Mouse (Mus musculus) retina, embryonic 14.5 days (tissue): ENCODE results near the gene Btg1.

Experiments used
- DNase-seq: peaks from one replicate; pipeline ENCODE4 v3.0.0-alpha.2; 2015; ENCODE audit warnings: low spot score

The Btg1 gene

DNA sequence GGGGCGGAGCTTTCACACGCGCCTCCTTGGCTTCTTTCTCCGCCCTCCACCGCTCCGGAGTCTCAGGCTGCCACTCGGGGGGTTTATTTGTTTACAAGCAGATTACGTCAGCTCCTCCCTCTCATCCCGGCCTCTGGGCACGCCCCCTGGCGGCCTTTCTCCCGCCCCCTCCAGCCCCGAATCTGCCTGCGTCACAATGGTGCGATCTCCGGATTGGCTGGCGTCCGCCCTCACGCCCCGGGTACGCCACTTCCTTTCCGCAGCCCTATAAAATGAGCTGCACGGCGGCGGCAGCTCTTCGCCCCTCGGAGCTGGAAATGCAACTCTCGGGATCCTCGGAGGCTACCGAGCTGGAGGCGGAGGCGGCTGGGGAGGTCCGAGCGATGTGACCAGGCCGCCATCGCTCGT, at the start of gene Btg1:
Btg1 (plus strand) TSS at position 298 of the 408 bp plus-strand sequence.
- DNase-seq: peak; percentile 99

DNA sequence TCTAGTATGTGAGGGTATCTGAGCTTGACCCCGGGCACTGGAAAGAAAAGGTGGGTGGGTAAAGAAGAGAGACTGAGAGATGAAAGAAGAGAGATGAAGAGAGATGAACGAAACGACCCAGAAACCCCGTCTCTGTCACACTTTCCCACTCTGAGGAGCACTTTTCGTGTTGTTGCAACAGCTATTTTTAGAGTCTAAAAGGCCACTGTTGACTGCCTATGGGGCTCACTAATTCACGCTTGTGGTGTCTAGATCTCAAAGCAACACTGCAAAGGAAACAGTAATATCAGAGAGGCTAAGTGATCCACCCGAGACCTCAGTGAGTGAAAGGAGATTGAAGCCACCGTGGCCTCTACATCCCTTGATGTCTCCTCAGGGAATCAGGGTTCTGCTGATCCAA, 47.3 kb upstream of the Btg1 start:
- DNase-seq: no peak

DNA sequence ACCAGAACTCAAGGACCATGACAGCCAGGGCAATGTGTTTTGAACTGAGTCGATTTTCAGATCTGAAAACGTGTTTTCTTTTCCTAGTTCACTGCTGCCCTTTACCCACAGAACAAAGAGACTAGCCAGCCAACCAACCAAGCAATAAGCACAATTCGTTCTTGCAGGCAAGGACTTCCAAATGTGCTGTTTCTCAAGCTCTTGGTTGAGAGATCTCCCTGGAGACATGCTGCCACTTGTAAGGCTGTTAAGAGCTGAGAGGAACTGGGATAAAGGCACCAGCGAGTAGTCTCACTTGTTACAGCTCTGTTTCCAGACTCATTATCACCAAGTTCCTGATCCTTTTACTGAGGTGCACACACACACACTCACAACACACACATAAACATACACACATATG, 45.6 kb upstream of the Btg1 start:
- no peak for DNase-seq

DNA sequence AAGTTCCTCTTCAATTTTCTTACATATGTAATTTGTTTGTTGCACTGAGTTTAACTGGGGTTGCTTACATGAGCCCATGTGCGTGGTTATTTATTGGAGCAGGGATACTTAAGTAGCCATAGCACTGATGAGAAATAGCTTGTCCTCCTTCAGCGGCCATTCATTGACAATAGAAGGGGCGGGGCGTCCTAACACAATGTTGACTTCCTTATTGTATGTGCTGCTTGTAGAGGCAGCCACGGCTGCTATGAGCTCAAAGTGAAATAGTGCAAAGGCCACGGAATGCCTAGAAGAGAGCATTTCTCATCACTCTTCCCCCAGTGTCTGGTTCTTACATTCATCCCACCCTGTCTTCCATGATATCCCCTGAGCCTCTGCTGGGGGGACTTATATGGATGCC, 42.0 kb upstream of the Btg1 start:
- no peak for DNase-seq

DNA sequence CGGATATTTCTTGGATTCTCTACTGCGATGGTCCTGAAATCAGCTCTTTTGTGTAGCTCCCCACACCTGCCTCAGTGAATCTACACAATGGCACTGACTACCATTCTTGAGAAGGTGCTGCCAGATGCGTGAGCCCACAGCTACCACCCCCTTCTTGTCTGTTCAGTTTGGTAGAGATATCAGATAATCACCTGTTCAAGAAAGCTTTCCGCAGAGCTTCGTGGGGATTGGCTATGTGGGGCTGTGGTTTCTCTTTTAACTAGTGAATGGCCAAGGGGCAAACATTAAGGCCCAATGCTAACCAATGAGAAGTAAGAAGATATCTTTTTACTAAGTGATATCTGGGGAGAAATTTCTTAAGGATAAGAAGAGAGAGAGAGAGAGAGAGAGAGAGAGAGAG, 41.5 kb upstream of the Btg1 start:
- no peak for DNase-seq

DNA sequence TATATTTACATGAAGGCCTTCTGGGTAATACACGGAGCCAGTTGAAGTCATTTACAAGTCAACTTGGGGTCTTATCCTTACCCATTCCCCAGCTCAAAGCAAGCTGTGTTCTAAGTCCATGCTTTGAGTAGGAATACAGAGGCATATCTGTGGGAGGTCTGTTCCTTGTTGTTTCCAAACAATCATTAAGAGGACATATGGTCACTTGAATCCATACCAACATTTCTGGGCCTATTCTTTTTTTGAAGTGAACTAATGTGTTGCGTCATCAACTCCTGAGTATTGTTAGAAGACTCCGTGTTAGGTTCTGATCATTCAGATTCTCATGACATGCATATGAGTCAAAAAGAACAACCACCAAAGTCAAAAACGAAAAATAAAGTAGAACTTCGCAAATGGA, 37.9 kb upstream of the Btg1 start:
- DNase-seq: no peak

DNA sequence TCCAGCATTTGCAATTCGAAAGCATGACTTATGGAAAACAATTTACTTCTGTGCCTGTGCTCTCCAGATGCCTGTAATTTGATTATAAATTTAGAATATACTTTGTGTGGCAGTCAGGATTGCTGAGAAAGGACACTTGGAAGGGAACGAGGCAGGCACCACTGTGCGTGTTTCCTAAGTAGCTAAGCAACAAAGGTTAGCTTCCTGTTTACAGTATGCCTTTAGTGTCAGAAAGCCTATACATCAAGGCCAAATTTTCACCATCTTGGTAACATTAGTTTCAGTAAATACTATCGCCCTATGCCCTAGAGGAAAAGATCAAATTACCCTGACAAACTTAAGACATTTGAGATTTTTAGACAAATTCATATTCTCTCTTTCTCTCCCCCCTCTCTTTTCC, 37.4 kb upstream of the Btg1 start:
- DNase-seq: no peak

DNA sequence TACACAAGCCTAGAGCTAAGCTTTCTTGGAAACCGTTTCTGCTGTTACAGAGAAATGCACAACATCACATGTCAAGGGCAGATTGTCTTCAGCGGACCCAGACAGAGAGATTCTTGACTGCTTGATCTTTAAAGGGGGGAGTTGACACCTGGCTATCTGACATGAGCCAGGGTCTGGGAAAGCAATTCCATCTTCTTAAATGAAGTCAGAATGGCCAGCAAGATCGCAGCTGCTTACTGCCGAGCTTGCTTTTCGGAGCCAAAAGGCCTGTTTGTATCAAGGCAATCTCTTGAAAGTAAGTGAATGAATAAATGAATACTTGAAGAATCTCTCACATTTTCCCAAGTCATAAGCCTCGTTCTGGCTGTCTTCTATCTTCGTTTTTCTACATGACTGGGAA, 36.6 kb upstream of the Btg1 start:
- DNase-seq: no peak

DNA sequence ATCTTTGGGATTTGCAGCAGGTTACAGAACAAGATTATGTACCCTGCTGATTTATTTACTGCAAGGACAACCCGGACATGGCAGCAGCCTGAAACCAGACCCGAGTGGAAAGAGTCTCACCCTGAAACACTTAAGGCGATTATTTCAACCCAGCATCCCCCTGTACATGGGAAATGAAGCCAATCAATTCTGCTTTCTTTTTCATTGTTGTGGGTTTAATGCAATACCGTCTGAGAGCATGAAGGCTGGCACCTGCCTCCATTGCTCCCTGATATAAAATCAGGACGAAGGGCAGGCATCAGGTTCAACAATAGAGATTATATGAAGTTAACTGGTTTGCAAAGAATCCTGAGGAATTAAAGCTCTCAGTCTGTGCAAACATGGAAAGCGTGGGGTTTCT, 35.6 kb upstream of the Btg1 start:
- DNase-seq: no peak

DNA sequence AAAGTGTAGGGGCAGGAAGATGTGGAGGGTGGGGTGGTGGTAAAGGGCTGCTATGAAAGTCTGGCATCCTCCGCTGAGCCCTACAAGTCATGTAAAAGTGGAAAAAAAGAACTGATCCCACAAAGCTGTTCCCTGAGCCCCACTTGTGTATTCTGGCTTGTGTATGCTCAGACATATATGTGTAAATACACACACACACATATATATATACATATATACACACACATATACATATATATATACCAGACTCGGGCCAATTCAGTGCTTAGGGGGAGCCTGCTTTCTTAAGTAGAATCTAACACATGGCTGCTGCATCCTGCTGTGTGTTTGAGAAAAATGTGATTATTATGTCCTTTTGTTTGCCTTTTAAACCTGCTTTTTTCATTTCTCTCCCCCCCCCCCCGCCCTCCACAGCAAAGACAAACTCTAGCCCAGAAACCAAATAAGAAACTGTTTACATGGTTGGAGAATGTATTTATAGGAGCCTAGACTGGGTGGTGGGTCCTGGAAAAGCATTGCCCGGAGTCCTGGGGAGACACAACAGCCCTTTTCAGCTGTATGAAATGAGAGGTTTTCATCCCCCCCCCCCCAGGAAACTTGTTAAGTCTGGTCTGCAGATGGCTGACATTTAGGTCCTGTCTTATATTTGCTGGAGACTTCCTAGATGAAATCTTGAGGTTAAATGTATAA, 30.5 kb upstream of the Btg1 start:
- DNase-seq: no peak

DNA sequence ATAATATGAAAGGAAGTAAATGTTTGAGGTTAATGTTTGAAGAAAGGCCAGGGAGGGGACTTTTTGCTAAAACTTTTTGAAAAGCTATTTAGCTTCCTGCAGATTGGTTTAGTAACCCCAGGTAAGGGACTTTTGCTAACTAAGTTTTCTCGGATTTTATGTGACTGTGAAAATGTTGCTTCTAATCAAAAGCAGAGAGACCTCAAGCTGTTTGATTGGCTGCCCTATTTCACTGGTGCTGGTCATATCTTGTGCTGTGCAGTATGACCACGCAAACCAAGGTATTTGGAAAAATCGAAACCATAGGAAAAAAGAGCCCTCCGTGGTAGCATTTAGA, 30.0 kb upstream of the Btg1 start:
- no peak for DNase-seq

DNA sequence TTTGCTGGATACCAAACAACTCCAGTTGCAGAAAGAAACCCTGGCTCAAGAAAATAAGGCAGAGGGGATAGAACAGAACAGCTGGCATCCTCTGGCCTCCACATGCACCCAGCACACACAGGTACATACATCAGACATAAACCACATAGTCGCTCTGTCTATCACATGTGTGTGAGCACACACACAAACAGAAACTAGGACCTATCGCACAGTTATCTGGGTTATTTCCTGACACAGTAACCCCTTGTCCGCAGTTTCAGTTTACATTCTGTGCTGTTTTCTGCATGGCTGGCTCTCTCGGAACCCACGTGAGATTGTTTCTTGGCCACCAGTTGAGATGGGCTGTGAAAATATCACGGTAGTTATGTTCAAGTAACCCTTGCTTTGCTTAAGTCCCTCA, 28.6 kb upstream of the Btg1 start:
- no peak for DNase-seq

DNA sequence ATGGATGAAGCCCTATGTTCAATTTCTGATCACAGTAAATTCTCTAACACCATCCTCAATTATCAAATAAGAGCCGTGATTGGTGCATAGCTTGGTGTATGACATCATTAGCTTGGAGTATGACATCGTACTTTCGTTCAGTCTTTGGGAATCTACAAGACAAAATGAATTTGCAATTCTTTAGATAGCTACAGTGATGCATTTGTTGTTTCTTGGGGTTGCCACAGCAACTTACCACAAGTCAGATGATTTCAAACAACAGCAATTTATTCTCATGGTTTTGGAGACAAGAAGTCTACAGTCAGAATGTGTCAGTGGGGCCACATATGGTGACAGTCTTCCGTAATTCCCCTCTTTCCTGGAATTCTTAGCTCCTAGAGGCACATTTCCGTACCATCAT, 27.0 kb upstream of the Btg1 start:
- DNase-seq: no peak

DNA sequence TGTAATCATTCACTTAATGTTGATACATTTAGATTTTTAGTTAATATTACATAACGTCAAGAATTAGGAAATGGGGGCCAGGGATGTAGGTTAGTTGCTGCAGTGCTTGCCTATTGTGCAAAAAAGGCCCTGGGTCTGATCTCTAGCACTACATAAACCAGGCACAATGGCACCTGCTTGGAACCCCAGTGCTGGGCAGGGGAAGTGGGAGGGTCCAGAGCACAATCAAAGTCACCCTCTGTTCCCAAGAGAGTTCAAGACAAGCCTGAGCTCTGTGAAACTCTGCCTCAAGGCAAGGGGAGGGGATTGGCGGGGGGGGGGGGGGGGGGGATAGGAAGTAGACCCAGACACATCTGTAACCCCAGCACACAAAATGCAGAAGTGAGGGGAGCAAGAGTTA, 24.7 kb upstream of the Btg1 start:
- DNase-seq: no peak

DNA sequence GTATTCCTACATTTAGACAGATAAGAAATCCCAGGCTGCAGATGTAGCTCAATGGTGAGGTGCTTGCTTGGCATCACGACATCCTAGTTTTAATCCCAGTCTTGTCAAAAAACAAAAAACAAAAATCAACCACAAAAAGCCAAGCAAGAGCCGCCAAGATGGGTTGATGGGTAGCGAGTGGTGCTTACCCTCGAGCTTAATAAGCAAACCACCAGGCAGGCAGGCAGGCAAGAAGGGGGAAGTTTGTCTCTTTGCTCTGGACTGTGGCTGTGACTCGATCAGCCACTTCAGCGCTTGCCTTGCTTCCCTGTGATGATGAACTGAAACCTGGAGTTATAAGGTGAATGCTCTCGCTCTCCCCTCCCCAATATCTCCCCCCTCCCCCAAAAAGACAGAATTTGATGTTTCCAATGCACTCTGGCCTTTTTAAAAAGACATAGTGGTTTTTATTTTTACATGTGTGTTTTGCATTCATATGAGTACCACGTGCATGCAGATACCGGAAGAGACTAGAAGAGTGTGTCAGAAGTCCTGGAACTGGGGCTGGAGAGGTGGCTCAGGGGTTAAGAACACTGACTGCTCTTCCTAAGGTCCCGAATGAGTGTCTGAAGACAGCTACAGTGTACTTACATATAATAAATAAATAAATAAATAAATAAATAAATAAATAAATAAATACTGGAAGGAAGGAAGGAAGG, 21.2 kb upstream of the Btg1 start:
- no peak for DNase-seq

DNA sequence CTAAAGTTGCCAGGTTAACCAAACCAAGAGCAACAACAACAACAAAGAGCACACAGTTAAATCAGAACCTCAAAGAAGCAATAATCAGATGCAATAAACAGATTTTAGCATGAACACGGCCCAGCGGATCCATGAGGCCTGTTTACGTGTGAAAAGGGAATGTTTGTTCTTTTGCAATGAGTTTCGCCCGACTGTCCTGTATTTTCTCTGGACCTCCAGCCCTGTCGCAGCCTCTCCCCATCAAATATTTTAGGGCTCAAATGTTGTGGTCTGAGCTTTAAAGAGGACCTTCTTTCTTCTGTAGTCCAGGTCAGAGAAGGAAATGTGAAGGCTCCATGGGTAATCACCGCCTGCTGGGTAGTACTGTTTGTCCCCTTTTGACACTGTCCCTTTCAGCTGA, 20.4 kb upstream of the Btg1 start:
- no peak for DNase-seq

DNA sequence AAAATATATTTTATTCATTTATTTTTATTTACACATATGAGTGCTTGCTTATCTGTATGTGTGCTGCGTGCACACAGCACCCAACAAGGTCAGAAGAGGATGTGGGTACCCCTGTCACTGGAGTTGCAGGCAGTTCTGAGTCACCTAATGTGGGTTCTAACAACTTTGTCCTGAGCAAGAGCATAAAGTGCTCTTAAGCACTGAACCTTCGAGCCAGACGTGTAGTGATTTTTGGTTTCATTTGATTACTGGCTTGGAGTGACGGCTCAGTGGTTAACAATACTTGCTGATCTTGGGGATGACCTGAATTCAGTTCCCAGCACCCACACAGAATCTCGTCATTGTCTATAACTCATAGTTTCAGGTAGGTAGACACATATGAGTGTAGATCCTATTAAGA, 17.2 kb upstream of the Btg1 start:
- DNase-seq: no peak

DNA sequence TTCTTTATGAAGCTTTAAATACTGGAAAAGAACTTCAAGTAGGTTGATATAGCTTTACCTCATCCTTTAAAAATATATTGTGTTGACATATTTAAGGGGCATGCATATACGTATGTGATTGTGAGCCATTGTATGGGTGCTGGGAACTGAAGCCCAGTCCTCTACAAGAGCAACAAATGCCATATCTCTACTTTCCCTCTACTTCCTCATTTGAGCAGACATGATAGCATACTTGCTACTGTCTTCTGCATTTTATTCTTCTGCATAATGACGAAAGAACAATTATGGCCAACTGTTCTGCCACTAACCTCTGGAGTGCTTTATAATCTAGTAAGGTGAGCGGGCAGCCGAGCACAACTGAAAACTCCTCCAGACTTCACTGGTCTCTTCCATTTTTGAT, 15.1 kb upstream of the Btg1 start:
- DNase-seq: no peak

DNA sequence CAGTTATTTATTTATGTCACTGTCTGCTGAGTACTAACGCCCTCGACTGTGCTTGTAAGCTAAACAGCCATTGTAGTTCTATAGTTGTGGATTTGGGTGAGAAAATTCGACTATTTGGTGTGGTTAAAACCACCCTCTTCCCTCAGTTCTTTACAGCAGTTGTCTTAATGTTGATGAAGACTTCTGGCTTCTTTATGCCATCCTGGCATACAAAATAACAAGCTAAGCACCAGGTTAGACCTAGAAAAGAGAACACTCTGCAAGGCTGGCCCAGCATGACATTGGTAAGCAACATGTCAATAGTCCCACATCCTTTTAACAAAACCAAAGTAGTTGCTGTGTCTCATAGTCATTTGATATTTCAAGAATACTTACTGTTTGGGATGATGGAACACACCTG, 14.5 kb upstream of the Btg1 start:
- DNase-seq: no peak

DNA sequence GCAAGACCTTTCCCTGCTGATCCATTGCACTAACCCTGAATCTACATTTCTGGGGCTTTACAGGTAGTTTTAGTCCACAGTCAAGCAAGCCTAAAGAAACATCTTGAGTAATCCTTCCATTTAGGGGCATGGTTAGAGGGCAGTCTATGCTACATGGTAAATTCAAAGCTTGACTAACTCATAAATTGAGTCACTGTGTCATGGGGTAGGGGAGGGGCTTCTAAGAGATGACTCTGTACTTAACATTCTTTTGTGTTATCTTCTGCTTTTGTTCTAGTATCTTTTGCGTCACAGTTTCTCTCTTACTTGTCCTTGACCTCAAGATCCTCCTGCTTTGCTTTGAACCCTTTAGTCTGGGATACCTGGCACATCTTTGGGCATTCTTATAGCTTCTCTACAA, 11.6 kb upstream of the Btg1 start:
- DNase-seq: no peak

DNA sequence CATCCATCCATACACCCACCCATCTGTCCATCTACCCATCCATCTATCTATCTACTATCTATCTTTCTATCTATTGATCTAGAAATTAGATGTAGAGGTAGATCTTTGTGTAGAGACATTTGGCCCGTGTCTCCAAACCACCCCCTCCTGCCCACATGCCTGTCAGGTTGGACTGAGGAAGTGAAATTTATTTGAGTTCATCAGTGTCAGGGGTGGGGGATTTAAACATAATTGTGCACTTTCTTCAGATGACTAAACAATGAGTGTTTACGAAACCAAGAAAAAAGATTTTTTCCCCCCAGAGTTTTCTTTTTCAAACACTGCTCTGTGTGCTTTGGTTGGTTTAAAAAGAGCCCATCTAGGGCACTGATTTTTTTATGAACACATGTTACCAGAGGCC, 10.9 kb upstream of the Btg1 start:
- DNase-seq: no peak

DNA sequence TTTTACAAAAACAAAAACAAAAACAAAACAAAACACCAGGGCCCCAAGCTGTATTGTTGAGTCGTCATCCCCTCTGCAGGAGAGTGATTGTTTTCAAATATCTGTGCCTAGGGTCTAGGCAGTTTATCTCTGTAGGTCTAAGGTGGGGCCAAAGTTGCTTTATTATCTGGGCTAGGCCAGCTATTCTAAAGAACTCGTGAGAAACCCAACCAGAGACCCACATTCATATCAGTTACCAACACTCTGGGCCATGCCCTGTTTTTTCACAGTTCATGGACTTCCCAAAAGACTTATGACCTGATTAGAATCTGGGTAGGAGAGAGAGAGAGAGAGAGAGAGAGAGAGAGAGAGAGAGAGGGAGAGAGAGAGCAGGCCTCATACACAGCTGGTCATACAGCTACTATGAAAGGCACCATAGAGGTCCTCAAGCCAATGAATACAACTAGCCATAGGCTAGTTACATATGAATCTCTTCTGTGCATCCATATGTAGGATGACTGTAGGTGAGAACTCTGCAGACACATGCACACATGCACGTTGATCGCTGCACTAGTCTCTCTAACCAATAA, 9.1 kb upstream of the Btg1 start:
- DNase-seq: no peak

DNA sequence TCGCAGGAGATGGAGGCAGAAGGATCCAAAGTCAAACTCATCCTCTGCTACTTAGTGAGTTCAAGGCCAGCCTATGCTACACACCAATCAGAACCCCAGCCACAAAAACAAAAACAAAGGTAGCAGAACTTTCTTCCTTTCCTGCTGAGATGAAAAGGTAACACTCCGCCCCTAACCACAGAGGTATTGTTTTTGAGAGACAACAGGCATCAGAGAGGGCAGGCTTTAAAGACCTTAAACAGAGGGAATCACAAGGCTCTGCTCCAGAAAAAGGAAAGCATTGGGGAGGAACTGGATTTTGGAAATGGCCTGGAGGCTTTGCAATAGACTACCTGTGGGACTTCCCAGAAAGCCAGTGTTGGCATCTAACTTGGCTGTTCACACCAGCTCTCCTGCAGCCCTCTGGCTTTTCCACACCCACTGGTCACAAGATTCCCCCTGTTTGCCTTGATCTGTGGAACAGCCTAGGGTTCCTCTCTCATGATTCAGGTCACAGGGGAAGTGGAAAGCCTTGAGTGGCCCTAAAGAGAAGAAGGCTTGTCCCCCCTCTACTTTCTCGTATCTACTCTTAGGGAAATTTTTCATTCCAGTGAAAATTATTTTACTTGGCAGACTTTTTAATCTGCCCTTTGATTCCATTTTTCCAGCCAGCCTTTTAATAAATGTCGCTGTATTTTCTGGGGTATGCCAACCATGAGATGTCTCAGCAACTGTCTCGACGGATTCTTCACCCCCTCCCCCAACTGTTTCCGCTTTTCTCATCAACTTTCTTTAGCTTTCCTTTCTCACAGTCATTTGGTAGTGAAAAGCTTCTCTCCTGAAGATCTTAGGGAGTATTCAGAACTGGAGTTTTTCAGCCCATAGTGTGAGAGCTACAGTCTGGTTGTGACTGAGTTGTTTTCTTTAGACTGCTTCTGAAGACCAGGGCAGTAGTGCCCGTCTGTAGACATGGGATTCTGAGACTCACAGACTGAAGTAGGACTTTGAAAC, 7.2 kb upstream of the Btg1 start:
- DNase-seq: no peak
